Mouse (Mus musculus) MEL (cell line): ENCODE measurements around the gene Crybb1. TPM values are rescaled to one million over a fixed set of nuclear protein-coding genes. Genes with fewer than 3 reads are reported as not detected.

Experiments
- DNase-seq: peaks from one replicate; pipeline ENCODE4 v3.0.0; 2011; ENCODE audit warnings: low read depth, low spot score
- H3K27ac ChIP-seq: 2 replicates; pipeline ENCODE4 v1.5.1; 2012; ENCODE audit warnings: low read depth, mild to moderate bottlenecking, control low read depth, low read length, moderate library complexity; ENCODE audit not compliant: control insufficient read depth
- H3K27me3 ChIP-seq, 2 experiments: fragments of 150-350 bp in 1 of 2; sonication (generic) in 1 of 2; 2 replicates each; pipeline ENCODE4 v1.6.1; 2012; ENCODE audit warnings: low read length in 2 of 2, mild to moderate bottlenecking in 2 of 2, improper control_type of control experiment in 1 of 2, moderate library complexity in 1 of 2; ENCODE audit not compliant: insufficient read depth in 2 of 2, control insufficient read depth in 1 of 2
- H3K36me3 ChIP-seq, 2 experiments: 2 replicates each; pipeline ENCODE4 v1.6.1; 2012 to 2014; ENCODE audit warnings: low read length in 2 of 2, improper control_type of control experiment in 1 of 2, inconsistent platforms in 1 of 2, mild to moderate bottlenecking in 1 of 2; ENCODE audit not compliant: insufficient read depth in 2 of 2, control insufficient read depth in 1 of 2
- H3K4me1 ChIP-seq, 2 experiments: fragments of 150-350 bp in 1 of 2; sonication (generic) in 1 of 2; 2 replicates each; pipeline ENCODE4 v1.6.1; 2012; ENCODE audit warnings: low read length in 2 of 2, improper control_type of control experiment in 1 of 2, mild to moderate bottlenecking in 1 of 2; ENCODE audit not compliant: insufficient read depth in 2 of 2, control insufficient read depth in 1 of 2
- H3K4me3 ChIP-seq, 2 experiments: fragments of 150-350 bp in 1 of 2; sonication (generic) in 1 of 2; 2 replicates each; pipeline ENCODE4 v1.5.1; 2012; ENCODE audit warnings: low read depth in 2 of 2, low read length in 2 of 2, mild to moderate bottlenecking in 2 of 2, moderate library complexity in 2 of 2, control low read depth in 1 of 2, improper control_type of control experiment in 1 of 2; ENCODE audit not compliant: control insufficient read depth in 1 of 2, insufficient read depth in 1 of 2
- H3K79me2 ChIP-seq: 2 replicates; pipeline ENCODE4 v1.6.1; 2012; ENCODE audit warnings: mild to moderate bottlenecking, low read length, moderate library complexity; ENCODE audit not compliant: control insufficient read depth, poor library complexity, insufficient read depth
- H3K9ac ChIP-seq: 2 replicates; pipeline ENCODE4 v1.6.1; 2012; ENCODE audit warnings: low read depth, mild to moderate bottlenecking, control low read depth, low read length, moderate library complexity; ENCODE audit not compliant: control insufficient read depth, poor library complexity, severe bottlenecking
- H3K9me3 ChIP-seq: fragments of 150-350 bp; sonication (generic); replicated peaks from 2 replicates; pipeline ENCODE4 v1.6.1; 2012; ENCODE audit warnings: mild to moderate bottlenecking, low read length, improper control_type of control experiment, moderate library complexity; ENCODE audit not compliant: insufficient read depth
- BHLHE40 ChIP-seq: IDR thresholded peaks from 2 replicates; pipeline ENCODE4 v1.6.1; 2012; ENCODE audit warnings: low read depth, mild to moderate bottlenecking, inconsistent platforms, low read length, improper control_type of control experiment, borderline replicate concordance
- CHD1 ChIP-seq: IDR thresholded peaks from 2 replicates; pipeline ENCODE4 v1.6.1; 2012; ENCODE audit warnings: low read depth, mild to moderate bottlenecking, inconsistent platforms, low read length, improper control_type of control experiment
- CHD2 ChIP-seq: IDR thresholded peaks from 2 replicates; pipeline ENCODE4 v1.6.1; 2011; ENCODE audit warnings: low read length, improper control_type of control experiment
- CTCF ChIP-seq, 3 experiments: IDR thresholded peaks in 2 of 3; conservative IDR thresholded peaks in 1 of 3; 2 replicates each; pipeline ENCODE4 v1.5.1; 2011 to 2012; ENCODE audit warnings: low read length in 3 of 3, low read depth in 2 of 3, mild to moderate bottlenecking in 2 of 3, improper control_type of control experiment in 1 of 3, inconsistent platforms in 1 of 3, mixed read lengths in 1 of 3, moderate library complexity in 1 of 3; ENCODE audit not compliant: control insufficient read depth in 1 of 3, insufficient read depth in 1 of 3, poor library complexity in 1 of 3, severe bottlenecking in 1 of 3
- E2F4 ChIP-seq: IDR thresholded peaks from 2 replicates; pipeline ENCODE4 v1.6.1; 2011; ENCODE audit warnings: low read depth, low read length, improper control_type of control experiment, borderline replicate concordance
- ELF1 ChIP-seq: IDR thresholded peaks from 2 replicates; pipeline ENCODE4 v1.6.1; 2014; ENCODE audit warnings: low read depth, mild to moderate bottlenecking, inconsistent platforms, low read length, improper control_type of control experiment, moderate library complexity
- EP300 ChIP-seq, 2 experiments: IDR thresholded peaks; 2 replicates each; pipeline ENCODE4 v1.6.1; 2011; ENCODE audit warnings: improper control_type of control experiment in 2 of 2, low read length in 2 of 2, low read depth in 1 of 2, mild to moderate bottlenecking in 1 of 2
- ETS1 ChIP-seq: IDR thresholded peaks from 2 replicates; pipeline ENCODE4 v1.6.1; 2012; ENCODE audit warnings: low read depth, mild to moderate bottlenecking, inconsistent platforms, low read length, improper control_type of control experiment, moderate library complexity
- GATA1 ChIP-seq: IDR thresholded peaks from 2 replicates; pipeline ENCODE4 v1.6.1; 2011; ENCODE audit warnings: low read depth, low read length, improper control_type of control experiment
- HCFC1 ChIP-seq: IDR thresholded peaks from 2 replicates; pipeline ENCODE4 v1.6.1; 2012; ENCODE audit warnings: low read depth, mild to moderate bottlenecking, inconsistent platforms, low read length, improper control_type of control experiment, moderate library complexity
- JUND ChIP-seq: IDR thresholded peaks from 2 replicates; pipeline ENCODE4 v1.6.1; 2011; ENCODE audit warnings: low read depth, mild to moderate bottlenecking, improper control_type of control experiment, low read length
- KAT2A ChIP-seq: conservative IDR thresholded peaks from 2 replicates; pipeline ENCODE4 v1.6.1; 2012; ENCODE audit warnings: low read depth, low read length, improper control_type of control experiment, inconsistent platforms
- MAFK ChIP-seq: IDR thresholded peaks from 2 replicates; pipeline ENCODE4 v1.6.1; 2011; ENCODE audit warnings: low read depth, mild to moderate bottlenecking, low read length, improper control_type of control experiment, borderline replicate concordance
- MAX ChIP-seq: IDR thresholded peaks from 2 replicates; pipeline ENCODE4 v1.6.1; 2011; ENCODE audit warnings: low read length, improper control_type of control experiment
- MAZ ChIP-seq: IDR thresholded peaks from 2 replicates; pipeline ENCODE4 v1.6.1; 2012; ENCODE audit warnings: low read depth, mild to moderate bottlenecking, inconsistent platforms, low read length, improper control_type of control experiment
- MEF2A ChIP-seq: IDR thresholded peaks from 2 replicates; pipeline ENCODE4 v1.6.1; 2014; ENCODE audit warnings: low read depth, mild to moderate bottlenecking, inconsistent platforms, low read length, improper control_type of control experiment; ENCODE audit not compliant: poor library complexity, insufficient replicate concordance, severe bottlenecking; ENCODE audit errors: extremely low read depth
- MXI1 ChIP-seq: IDR thresholded peaks from 2 replicates; pipeline ENCODE4 v1.6.1; 2011; ENCODE audit warnings: mild to moderate bottlenecking, low read depth, low read length, improper control_type of control experiment
- MYB ChIP-seq: IDR thresholded peaks from 2 replicates; pipeline ENCODE4 v1.6.1; 2011; ENCODE audit warnings: mild to moderate bottlenecking, low read depth, low read length, improper control_type of control experiment
- MYC ChIP-seq: IDR thresholded peaks from 2 replicates; pipeline ENCODE4 v1.6.1; 2011; ENCODE audit warnings: low read depth, mild to moderate bottlenecking, low read length, improper control_type of control experiment, moderate library complexity
- NELFE ChIP-seq: IDR thresholded peaks from 2 replicates; pipeline ENCODE4 v1.6.1; 2011; ENCODE audit warnings: low read depth, low read length, improper control_type of control experiment
- NRF1 ChIP-seq: IDR thresholded peaks from 2 replicates; pipeline ENCODE4 v1.6.1; 2014; ENCODE audit warnings: low read depth, mild to moderate bottlenecking, inconsistent platforms, low read length, improper control_type of control experiment, moderate library complexity; ENCODE audit not compliant: poor library complexity, insufficient read depth, severe bottlenecking
- POLR2A ChIP-seq, 2 experiments: IDR thresholded peaks; 2 replicates each; pipeline ENCODE4 v1.6.1; 2011 to 2012; ENCODE audit warnings: low read length in 2 of 2, mild to moderate bottlenecking in 2 of 2, control low read depth in 1 of 2, improper control_type of control experiment in 1 of 2, low read depth in 1 of 2, moderate library complexity in 1 of 2; ENCODE audit not compliant: control insufficient read depth in 1 of 2, insufficient read depth in 1 of 2, poor library complexity in 1 of 2
- POLR2AphosphoS2 ChIP-seq: IDR thresholded peaks from 2 replicates; pipeline ENCODE4 v1.6.1; 2011; ENCODE audit warnings: low read length, improper control_type of control experiment
- POLR2AphosphoS5 ChIP-seq: IDR thresholded peaks from 2 replicates; pipeline ENCODE4 v1.6.1; 2012; ENCODE audit warnings: low read depth, borderline replicate concordance, mild to moderate bottlenecking, inconsistent platforms, low read length, moderate library complexity, mixed read lengths
- RCOR1 ChIP-seq: IDR thresholded peaks from 2 replicates; pipeline ENCODE4 v1.6.1; 2012; ENCODE audit warnings: low read depth, mild to moderate bottlenecking, inconsistent platforms, low read length, improper control_type of control experiment
- SIN3A ChIP-seq: IDR thresholded peaks from 2 replicates; pipeline ENCODE4 v1.6.1; 2012; ENCODE audit warnings: low read length, improper control_type of control experiment, inconsistent platforms
- SMC3 ChIP-seq: IDR thresholded peaks from 2 replicates; pipeline ENCODE4 v1.6.1; 2011; ENCODE audit warnings: low read depth, low read length, improper control_type of control experiment
- TAL1 ChIP-seq: IDR thresholded peaks from 2 replicates; pipeline ENCODE4 v1.6.1; 2012; ENCODE audit warnings: mild to moderate bottlenecking, inconsistent platforms, low read length, moderate library complexity, mixed read lengths
- TBP ChIP-seq: IDR thresholded peaks from 2 replicates; pipeline ENCODE4 v1.8.0; 2011; ENCODE audit warnings: low read depth, low read length, improper control_type of control experiment
- TCF12 ChIP-seq: IDR thresholded peaks from 2 replicates; pipeline ENCODE4 v1.6.1; 2014; ENCODE audit warnings: low read depth, mild to moderate bottlenecking, inconsistent platforms, low read length, improper control_type of control experiment, moderate library complexity
- UBTF ChIP-seq: IDR thresholded peaks from 2 replicates; pipeline ENCODE4 v1.6.1; 2012; ENCODE audit warnings: low read depth, mild to moderate bottlenecking, inconsistent platforms, low read length, improper control_type of control experiment, moderate library complexity, borderline replicate concordance; ENCODE audit not compliant: insufficient read depth
- USF1 ChIP-seq: IDR thresholded peaks from 2 replicates; pipeline ENCODE4 v1.6.1; 2014; ENCODE audit warnings: low read depth, mild to moderate bottlenecking, inconsistent platforms, low read length, improper control_type of control experiment, moderate library complexity
- USF2 ChIP-seq, 2 experiments: IDR thresholded peaks; 2 replicates each; pipeline ENCODE4 v1.6.1; 2011 to 2012; ENCODE audit warnings: improper control_type of control experiment in 2 of 2, low read length in 2 of 2, borderline replicate concordance in 1 of 2, inconsistent platforms in 1 of 2, low read depth in 1 of 2, mild to moderate bottlenecking in 1 of 2; ENCODE audit not compliant: insufficient read depth in 1 of 2
- ZKSCAN1 ChIP-seq: IDR thresholded peaks from 2 replicates; pipeline ENCODE4 v1.6.1; 2012; ENCODE audit warnings: low read depth, mild to moderate bottlenecking, inconsistent platforms, low read length, improper control_type of control experiment, moderate library complexity
- ZMIZ1 ChIP-seq: IDR thresholded peaks from 2 replicates; pipeline ENCODE4 v1.6.1; 2012; ENCODE audit warnings: low read depth, mild to moderate bottlenecking, inconsistent platforms, low read length, improper control_type of control experiment, moderate library complexity
- ZNF384 ChIP-seq: IDR thresholded peaks from 2 replicates; pipeline ENCODE4 v1.6.1; 2012; ENCODE audit warnings: low read depth, mild to moderate bottlenecking, inconsistent platforms, low read length, improper control_type of control experiment
- polyA plus RNA-seq, 2 experiments: library from polyadenylated mRNA; stranded (reverse) in 1 of 2; unstranded in 1 of 2; fragments of >175 nt in 1 of 2; fragments of >200 nt in 1 of 2; gene quantifications; 2 replicates each; pipeline versions ENCODE4 v1.2.1 to v1.2.4; 2012; ENCODE audit warnings: low replicate concordance in 2 of 2, low read depth in 1 of 2; ENCODE audit not compliant: insufficient read length in 2 of 2, insufficient read depth in 1 of 2, missing spikeins in 1 of 2
- total RNA-seq: library from RNA; depleted of rRNA; stranded (reverse); fragments of 300-350 nt; gene quantifications from 2 replicates; pipeline ENCODE4 v1.2.3, GENCODE M21; 2012

Crybb1 gene
- total and polyA plus RNA-seq, 3 experiments = 0.24 to 0.27 TPM; not detected in 1

DNA sequence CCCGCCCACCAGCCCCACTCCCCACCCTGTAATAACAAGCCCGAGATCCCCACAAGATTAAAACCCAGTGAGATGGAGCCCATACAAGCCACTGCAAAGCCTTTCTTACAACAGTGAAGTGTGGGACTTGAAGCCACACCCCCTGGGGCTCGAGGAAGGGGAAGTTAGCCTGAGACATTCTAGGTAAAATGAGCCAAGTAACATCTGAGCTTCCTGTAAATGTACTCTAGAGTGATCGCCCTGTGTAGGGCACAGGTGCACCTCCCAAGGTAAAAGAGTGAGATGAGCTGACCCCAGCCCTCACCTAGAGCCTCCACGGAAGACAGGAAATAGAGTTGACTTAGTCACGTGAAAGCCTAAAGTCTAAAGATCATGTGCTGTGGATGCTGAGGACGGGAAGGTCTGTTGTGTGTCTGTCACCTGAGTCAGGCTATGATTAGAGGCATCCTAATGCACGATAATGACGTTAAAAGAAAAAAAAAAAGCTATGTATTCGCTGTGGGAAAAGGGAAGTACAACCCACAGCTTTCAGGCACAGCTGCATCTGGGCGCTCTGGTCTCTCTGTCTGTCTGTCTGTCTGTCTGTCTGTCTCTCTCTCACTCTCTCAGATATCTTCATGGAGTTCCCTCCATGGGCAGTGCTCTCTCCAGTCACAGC is 31.5 kb downstream of the Crybb1 start:
- TF ChIP-seq E2F4 = no peak
- TF ChIP-seq USF1 = peak; percentile 77
- no peak for TF ChIP-seq MAFK
- TF ChIP-seq MEF2A = no peak
- no peak for TF ChIP-seq KAT2A
- no peak; the same call in 1 of the 2 replicates for TF ChIP-seq SIN3A
- peak; percentile 95 for TF ChIP-seq ZNF384
- no peak for TF ChIP-seq MAZ
- no peak for TF ChIP-seq MYC
- peak; percentile 35 for TF ChIP-seq TAL1
- TF ChIP-seq HCFC1 = no peak
- TF ChIP-seq POLR2A (IDR thresholded peaks at IDR 0.05; ENCODE audit: control insufficient read depth in 1 of 2, insufficient read depth in 1 of 2, low read depth in 1 of 2, low read length in 2 of 2, poor library complexity in 1 of 2) = peak in 1 of 2 experiments; percentile 15; a peak in 1 of 4 replicates
- TF ChIP-seq ZKSCAN1 = no peak
- no peak; the same call in 1 of the 2 replicates for TF ChIP-seq MAX
- no peak for TF ChIP-seq USF2 (IDR thresholded peaks at IDR 0.05; ENCODE audit: borderline replicate concordance in 1 of 2, insufficient read depth in 1 of 2, low read depth in 1 of 2, low read length in 2 of 2)
- TF ChIP-seq MXI1 = no peak; the same call in 1 of the 2 replicates
- no peak for TF ChIP-seq SMC3
- no peak for TF ChIP-seq POLR2AphosphoS2
- no peak for TF ChIP-seq POLR2AphosphoS5
- peak; percentile 88 for TF ChIP-seq BHLHE40
- TF ChIP-seq ELF1 = peak; percentile 46; the same call in 1 of the 2 replicates
- no peak for TF ChIP-seq CTCF (IDR thresholded peaks at IDR 0.05 in 2 of 3, conservative IDR thresholded peaks at IDR 0.05 in 1 of 3; ENCODE audit: control insufficient read depth in 1 of 3, insufficient read depth in 1 of 3, low read depth in 2 of 3, low read length in 3 of 3, poor library complexity in 1 of 3, severe bottlenecking in 1 of 3)
- TF ChIP-seq CHD1 = no peak
- no peak for TF ChIP-seq RCOR1
- TF ChIP-seq CHD2 = no peak
- no peak for TF ChIP-seq UBTF
- TF ChIP-seq EP300 (IDR thresholded peaks at IDR 0.05; ENCODE audit: low read depth in 1 of 2, low read length in 2 of 2) = peak; percentile 24 to 32; a peak in 1 of 4 replicates
- TF ChIP-seq NRF1 = no peak
- TF ChIP-seq ZMIZ1 = no peak
- TF ChIP-seq NELFE = no peak
- TF ChIP-seq TCF12 = no peak; the same call in 1 of the 2 replicates
- no peak for TF ChIP-seq MYB
- TF ChIP-seq TBP = peak; percentile 75
- TF ChIP-seq ETS1 = peak; percentile 86
- TF ChIP-seq JUND = no peak
- peak; percentile 38; the same call in 1 of the 2 replicates for TF ChIP-seq GATA1
- Histone ChIP-seq H3K36me3 (peaks cover 0 to 57% of the 10 kb centered on the region in 2 experiments; a peak in 2 of 4 replicates), H3K27me3 (no peaks in the 10 kb centered on the region), H3K9me3 (no peaks in the 10 kb centered on the region), H3K79me2 (peaks cover 74% of the 10 kb centered on the region), H3K4me3 (peak overlapping the region in 1 of 2 experiments; percentile 10; a peak in 1 of 4 replicates), H3K27ac (peak overlapping the region; percentile 91), H3K4me1 (peaks cover 13 to 64% of the 10 kb centered on the region in 2 experiments), H3K9ac (peak overlapping the region; percentile 54)
- DNase-seq = peak; percentile 95
